Mouse (Mus musculus) hindbrain, embryonic 11.5 days (tissue): ENCODE measurements at regions not wholly inside any gene's neighbourhood (a gene's known extent, or its start where the extent isn't known, plus 50 kb on each side); places are given as distances from the start of the nearest gene placed in this dataset.

Experiments
- ATAC-seq: fragments of 200-750 bp; cut with Nextera tagmentation; 2 replicates; pipeline ENCODE4 v1.8.0; 2017; ENCODE audit warnings: mild to moderate bottlenecking, moderate TSS enrichment, moderate library complexity; ENCODE audit not compliant: low FRiP score
- DNase-seq: peaks from one replicate; pipeline ENCODE4 v3.0.0-alpha.2; 2015; ENCODE audit warnings: low spot score
- H3K27ac ChIP-seq: fragments of 300-500 bp; sonication (generic); 2 replicates; pipeline ENCODE4 v1.5.1; 2014; ENCODE audit warnings: mild to moderate bottlenecking, low read depth, low read length
- H3K27me3 ChIP-seq: fragments of 300-500 bp; sonication (generic); 2 replicates; pipeline ENCODE4 v1.6.1; 2014; ENCODE audit warnings: mild to moderate bottlenecking, low read length, moderate library complexity, mixed read lengths; ENCODE audit not compliant: control insufficient read depth, insufficient read depth
- H3K36me3 ChIP-seq: fragments of 300-500 bp; sonication (generic); 2 replicates; pipeline ENCODE4 v1.6.1; 2014; ENCODE audit warnings: mild to moderate bottlenecking, low read length, moderate library complexity, mixed read lengths; ENCODE audit not compliant: control insufficient read depth, insufficient read depth
- H3K4me1 ChIP-seq: fragments of 300-500 bp; sonication (generic); replicated peaks from 2 replicates; pipeline ENCODE4 v1.6.1; 2014; ENCODE audit warnings: low read length, mixed read lengths; ENCODE audit not compliant: control insufficient read depth, insufficient read depth
- H3K4me2 ChIP-seq: fragments of 300-500 bp; sonication (generic); replicated peaks from 2 replicates; pipeline ENCODE4 v1.6.1; 2014; ENCODE audit warnings: mild to moderate bottlenecking, low read depth, low read length
- H3K4me3 ChIP-seq: fragments of 300-500 bp; sonication (generic); 2 replicates; pipeline ENCODE4 v1.5.1; 2014; ENCODE audit warnings: low read depth, low read length
- H3K9ac ChIP-seq: fragments of 300-500 bp; sonication (generic); 2 replicates; pipeline ENCODE4 v1.6.1; 2014; ENCODE audit warnings: low read depth, low read length
- H3K9me3 ChIP-seq: fragments of 300-500 bp; sonication (generic); 2 replicates; pipeline ENCODE4 v1.6.1; 2016; ENCODE audit warnings: low read length; ENCODE audit not compliant: control insufficient read depth
- WGBS: fragments of 180-500 bp; shearing (Covaris S2); extraction: QIAGEN DNeasy Blood & Tissue Kit; methylation state at CpG from one replicate; pipeline ENCODE4 v1.1.7; 2014; 5-methylcytosine and 5-hydroxymethylcytosine counted together

DNA sequence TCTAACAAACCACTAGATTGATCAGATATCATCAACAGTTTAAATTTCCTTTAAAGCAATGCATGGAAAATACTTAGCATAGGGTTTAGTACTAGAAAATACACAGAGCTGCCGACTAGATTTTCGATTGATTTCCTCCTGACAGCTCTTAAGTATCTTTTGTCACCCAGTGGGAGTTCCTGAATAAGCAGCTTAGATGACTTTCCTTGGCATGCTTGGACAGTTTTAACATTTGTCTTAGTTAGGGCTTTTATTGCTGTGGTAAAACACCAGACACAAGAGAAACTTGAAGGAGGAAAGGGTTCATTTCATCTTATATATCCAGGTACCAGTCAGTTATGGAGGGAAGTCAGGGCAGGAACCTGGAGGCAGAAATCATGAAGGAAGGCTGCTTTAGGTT lies 104.0 kb upstream of the Mdga2 start:
- ATAC-seq: no peak
- Histone ChIP-seq H3K9ac (no peak overlapping the region), H3K4me2 (no peak overlapping the region), H3K36me3 (no peaks in the 10 kb centered on the region), H3K9me3 (no peaks in the 10 kb centered on the region), H3K27me3 (no peaks in the 10 kb centered on the region), H3K27ac (no peak overlapping the region), H3K4me3 (no peak overlapping the region), H3K4me1 (no peaks in the 10 kb centered on the region)
- DNase-seq: no peak
- 62% methylated on average over 2 of the region's 2 CpGs for WGBS

DNA sequence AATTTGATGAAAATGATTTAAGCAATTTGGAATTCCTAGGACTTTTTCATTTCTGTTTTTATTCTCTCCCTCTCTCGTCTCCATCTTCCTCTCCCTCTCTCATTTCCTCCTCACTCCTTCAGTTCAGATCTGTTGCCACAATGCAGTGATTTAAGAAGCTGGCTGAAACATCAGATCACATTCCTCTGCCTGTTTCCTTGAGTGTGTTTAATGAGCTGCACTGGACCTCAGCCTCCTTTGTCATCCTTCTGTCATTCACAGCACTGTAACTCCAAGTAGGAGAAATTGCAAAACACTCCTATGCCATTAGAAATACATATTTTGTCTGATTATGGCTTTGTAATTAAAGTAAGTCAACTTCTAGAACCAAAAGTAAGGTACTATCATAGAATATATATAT lies 103.5 kb upstream of the Mdga2 start:
- Histone ChIP-seq H3K36me3 (no peaks in the 10 kb centered on the region), H3K9me3 (no peaks in the 10 kb centered on the region), H3K4me2 (no peak overlapping the region), H3K27me3 (no peaks in the 10 kb centered on the region), H3K4me3 (no peak overlapping the region), H3K27ac (no peak overlapping the region), H3K4me1 (no peaks in the 10 kb centered on the region), H3K9ac (no peak overlapping the region)
- WGBS: 61% methylated on average over 1 of the region's 1 CpGs
- ATAC-seq (no peak), DNase-seq (no peak)

DNA sequence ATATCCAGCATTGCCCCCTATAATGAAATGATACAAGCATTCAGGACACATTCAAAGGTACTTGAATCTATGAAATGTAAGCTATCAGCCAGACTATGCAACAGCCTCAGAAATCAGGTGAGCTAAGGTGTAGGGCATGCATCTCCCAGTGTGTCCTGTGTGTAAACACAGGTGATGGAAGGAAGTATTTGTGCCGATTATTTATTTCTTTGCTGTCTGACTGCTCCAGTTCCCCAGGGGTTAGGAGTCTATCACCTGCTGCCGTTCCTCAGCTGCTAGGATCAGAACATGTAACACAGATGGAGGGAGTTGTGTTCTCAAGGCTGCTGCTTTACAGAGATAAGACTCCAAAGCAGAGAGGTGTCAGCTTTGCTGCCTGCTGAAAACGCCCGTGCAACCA lies 103.0 kb upstream of the Mdga2 start:
- WGBS: 76% methylated on average over 4 of the region's 4 CpGs

DNA sequence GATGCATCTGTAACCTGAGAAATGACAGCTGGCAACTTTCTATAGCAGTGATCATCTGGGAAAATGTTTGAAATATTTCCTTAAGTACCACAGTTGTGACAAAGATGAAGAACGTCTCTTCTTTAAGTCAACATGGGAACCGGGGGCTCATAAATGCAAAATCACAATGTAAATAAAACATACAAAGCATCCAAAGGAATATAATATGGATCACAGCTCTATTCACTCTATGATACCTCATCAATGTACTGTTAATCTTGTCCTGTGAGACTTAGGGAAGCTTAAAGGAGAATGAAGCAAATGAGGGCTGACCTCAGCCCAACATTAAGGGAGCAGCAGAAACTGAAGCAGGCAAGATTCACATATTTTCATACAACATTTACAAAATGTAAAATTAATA lies 96.3 kb upstream of the Mdga2 start:
- ATAC-seq: no peak
- no peaks in the 10 kb centered on the region for H3K27me3 ChIP-seq

More for the DNA sequence above, 103.0 kb upstream of the Mdga2 start:
- no peaks in the 10 kb centered on the region for H3K9me3 ChIP-seq
- no peaks in the 10 kb centered on the region for H3K36me3 ChIP-seq
- H3K4me2 ChIP-seq: no peak overlapping the region
- DNase-seq: no peak
- H3K27ac ChIP-seq: no peak overlapping the region
- no peak overlapping the region for H3K4me3 ChIP-seq
- ATAC-seq: no peak
- no peaks in the 10 kb centered on the region for H3K27me3 ChIP-seq
- no peaks in the 10 kb centered on the region for H3K4me1 ChIP-seq
- H3K9ac ChIP-seq: no peak overlapping the region

DNA sequence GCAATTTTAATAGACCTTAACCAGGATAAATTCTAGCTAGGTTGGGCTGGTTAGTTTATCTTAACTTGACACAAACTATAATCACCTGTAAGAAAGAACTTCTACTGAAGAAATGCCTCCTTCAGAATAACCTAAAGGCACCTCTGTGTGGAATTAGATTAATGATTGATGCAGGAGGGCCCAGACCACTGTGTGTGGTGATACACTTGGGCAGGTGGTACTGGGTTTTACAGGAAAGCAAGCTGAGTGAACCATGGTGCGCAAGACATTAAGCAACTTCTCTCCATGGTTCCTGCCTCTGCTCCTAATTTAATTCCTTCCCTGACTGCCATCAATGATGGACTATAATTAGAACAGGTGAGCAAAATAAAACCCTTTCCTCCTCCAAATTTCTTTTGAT lies 77.9 kb upstream of the Mdga2 start:
- no peak overlapping the region for H3K9ac ChIP-seq
- ATAC-seq: no peak
- 95% methylated on average over 1 of the region's 1 CpGs for WGBS

More for the DNA sequence above, 96.3 kb upstream of the Mdga2 start:
- no peak overlapping the region for H3K27ac ChIP-seq
- no peaks in the 10 kb centered on the region for H3K4me1 ChIP-seq
- 80% methylated on average over 2 of the region's 2 CpGs for WGBS
- no peak for DNase-seq
- no peaks in the 10 kb centered on the region for H3K9me3 ChIP-seq
- no peak overlapping the region for H3K4me3 ChIP-seq
- no peaks in the 10 kb centered on the region for H3K36me3 ChIP-seq
- H3K4me2 ChIP-seq: no peak overlapping the region
- H3K9ac ChIP-seq: no peak overlapping the region

DNA sequence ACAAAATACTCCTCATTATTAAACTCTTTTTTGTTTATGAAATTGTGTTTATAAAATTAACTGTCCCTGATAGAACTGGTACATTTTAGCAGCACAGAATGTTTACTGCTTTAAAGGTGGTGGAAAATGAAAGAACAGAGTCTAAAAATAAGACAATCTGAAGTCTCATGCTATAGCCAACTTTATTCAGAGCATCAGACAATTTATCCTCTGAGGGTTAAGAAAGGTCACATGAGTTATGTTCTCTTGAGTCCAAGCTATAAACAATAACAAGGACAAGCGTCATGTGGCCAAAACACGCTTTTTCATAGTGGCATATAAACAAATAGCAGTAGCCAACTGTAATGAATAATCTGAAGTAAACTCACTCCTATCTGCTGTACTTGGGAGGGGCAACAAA lies 67.7 kb upstream of the Mdga2 start:
- ATAC-seq (no peak), DNase-seq (no peak)
- WGBS: 82% methylated on average over 2 of the region's 2 CpGs
- H3K4me2 ChIP-seq: no peak overlapping the region
- no peaks in the 10 kb centered on the region for H3K36me3 ChIP-seq
- no peaks in the 10 kb centered on the region for H3K9me3 ChIP-seq
- no peaks in the 10 kb centered on the region for H3K4me1 ChIP-seq
- H3K4me3 ChIP-seq: no peak overlapping the region
- H3K27me3 ChIP-seq: no peaks in the 10 kb centered on the region
- no peak overlapping the region for H3K9ac ChIP-seq
- H3K27ac ChIP-seq: no peak overlapping the region

More for the DNA sequence above, 77.9 kb upstream of the Mdga2 start:
- Histone ChIP-seq H3K4me3 (no peak overlapping the region), H3K9me3 (no peaks in the 10 kb centered on the region), H3K4me2 (no peak overlapping the region), H3K4me1 (no peaks in the 10 kb centered on the region), H3K27me3 (no peaks in the 10 kb centered on the region), H3K36me3 (no peaks in the 10 kb centered on the region), H3K27ac (no peak overlapping the region)
- no peak for DNase-seq

DNA sequence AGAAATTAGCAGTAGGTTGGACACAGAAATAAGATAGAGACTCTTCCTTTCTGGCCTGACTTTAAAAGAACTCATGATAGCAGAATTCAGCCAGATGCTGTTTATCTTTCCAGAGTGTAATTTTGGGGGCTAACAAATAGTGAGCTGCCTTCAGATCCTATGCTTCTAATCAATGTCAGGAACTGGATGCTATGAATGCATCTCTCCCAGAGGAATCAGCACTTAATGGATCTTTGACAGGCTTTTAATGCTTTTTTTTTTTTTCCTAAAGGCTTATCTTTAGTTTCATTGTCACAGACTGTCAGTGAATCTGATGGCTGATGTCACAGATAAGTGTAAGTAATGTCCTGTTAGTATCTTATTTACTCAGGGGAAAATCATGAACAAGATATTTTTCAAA lies 50.5 kb upstream of the Mdga2 start:
- no peak overlapping the region for H3K4me3 ChIP-seq
- H3K36me3 ChIP-seq: no peaks in the 10 kb centered on the region
- no peak for DNase-seq
- no peak for ATAC-seq
- no peak overlapping the region for H3K27ac ChIP-seq
- no peak overlapping the region for H3K9ac ChIP-seq
- H3K9me3 ChIP-seq: no peaks in the 10 kb centered on the region
- no peak overlapping the region for H3K4me2 ChIP-seq
- H3K4me1 ChIP-seq: no peaks in the 10 kb centered on the region
- no peaks in the 10 kb centered on the region for H3K27me3 ChIP-seq

DNA sequence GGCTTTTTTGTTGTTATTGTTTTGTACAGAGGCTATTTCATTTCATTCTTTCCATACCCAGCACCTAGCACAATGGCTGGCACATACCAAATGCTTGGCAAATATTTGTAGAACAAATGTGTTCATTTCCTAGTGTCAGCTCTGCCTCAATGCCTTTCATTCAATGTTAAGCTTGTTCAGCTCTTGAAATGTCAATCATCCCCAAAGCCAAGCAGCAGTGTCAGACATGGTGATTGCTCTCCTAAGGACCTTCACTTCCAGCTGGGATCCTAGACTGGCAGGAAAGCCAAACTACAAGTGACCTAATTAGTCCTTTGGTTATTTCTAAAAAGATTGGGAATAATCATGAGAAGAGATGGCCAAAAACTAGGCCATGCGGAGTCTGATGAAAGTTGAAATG lies 50.0 kb upstream of the Mdga2 start:
- DNase-seq (no peak), ATAC-seq (no peak)
- no peaks in the 10 kb centered on the region for H3K36me3 ChIP-seq
- no peaks in the 10 kb centered on the region for H3K4me1 ChIP-seq
- no peak overlapping the region for H3K4me2 ChIP-seq
- WGBS: 84% methylated on average over 1 of the region's 1 CpGs
- H3K4me3 ChIP-seq: no peak overlapping the region
- H3K27me3 ChIP-seq: no peaks in the 10 kb centered on the region
- H3K27ac ChIP-seq: no peak overlapping the region
- H3K9ac ChIP-seq: no peak overlapping the region
- no peaks in the 10 kb centered on the region for H3K9me3 ChIP-seq
